Mouse (Mus musculus) forebrain, embryonic 11.5 days (tissue): ENCODE data around the gene Coro2b. TPM values are rescaled to one million over a fixed set of nuclear protein-coding genes. Genes with fewer than 3 reads are reported as not detected.

Experiments
- ATAC-seq: fragments of 200-750 bp; cut with Nextera tagmentation; replicated peaks from 2 replicates; pipeline ENCODE4 v1.8.0; 2017; ENCODE audit warnings: moderate TSS enrichment; ENCODE audit not compliant: low FRiP score
- DNase-seq: peaks from one replicate; pipeline ENCODE4 v3.0.0-alpha.2; 2017; ENCODE audit warnings: low spot score
- H3K27ac ChIP-seq: fragments of 300-500 bp; sonication (generic); 2 replicates; pipeline ENCODE4 v1.5.1; 2014; ENCODE audit warnings: low read depth, low read length
- H3K27me3 ChIP-seq: fragments of 300-500 bp; sonication (generic); 2 replicates; pipeline ENCODE4 v1.6.1; 2014; ENCODE audit warnings: mild to moderate bottlenecking, low read length, mixed read lengths; ENCODE audit not compliant: control insufficient read depth, insufficient read depth
- H3K36me3 ChIP-seq: fragments of 300-500 bp; sonication (generic); 2 replicates; pipeline ENCODE4 v1.6.1; 2014; ENCODE audit warnings: mild to moderate bottlenecking, low read length, moderate library complexity, mixed read lengths; ENCODE audit not compliant: control insufficient read depth, insufficient read depth
- H3K4me1 ChIP-seq: fragments of 300-500 bp; sonication (generic); replicated peaks from 2 replicates; pipeline ENCODE4 v1.6.1; 2014; ENCODE audit warnings: low read length, mixed read lengths; ENCODE audit not compliant: control insufficient read depth, insufficient read depth
- H3K4me2 ChIP-seq: fragments of 300-500 bp; sonication (generic); 2 replicates; pipeline ENCODE4 v1.6.1; 2014; ENCODE audit warnings: low read depth, mild to moderate bottlenecking, low read length, moderate library complexity, mixed read lengths; ENCODE audit not compliant: severe bottlenecking
- H3K4me3 ChIP-seq: fragments of 300-500 bp; sonication (generic); 2 replicates; pipeline ENCODE4 v1.5.1; 2014; ENCODE audit warnings: low read depth, low read length
- H3K9ac ChIP-seq: fragments of 300-500 bp; sonication (generic); 2 replicates; pipeline ENCODE4 v1.6.1; 2014; ENCODE audit warnings: low read length
- H3K9me3 ChIP-seq: fragments of 300-500 bp; sonication (generic); 2 replicates; pipeline ENCODE4 v1.6.1; 2016; ENCODE audit warnings: low read length, mixed read lengths; ENCODE audit not compliant: control insufficient read depth
- WGBS: fragments of 180-500 bp; shearing (Covaris S2); extraction: QIAGEN DNeasy Blood & Tissue Kit; methylation state at CpG from one replicate; pipeline ENCODE4 v1.1.7; 2014; 5-methylcytosine and 5-hydroxymethylcytosine counted together
- polyA plus RNA-seq: library from polyadenylated mRNA; unstranded; fragments of >200 nt; fragmentation: Nextera tagmentation; extraction: Ambion mirVana; gene quantifications from 2 replicates; pipeline ENCODE4 v1.2.1, GENCODE M21; 2014

The Coro2b gene
- polyA plus RNA-seq, 1 experiment from 2014 or later: 24.0 TPM

- 81% methylated on average over 2 of the region's 2 CpGs for WGBS
- no peak overlapping the region for H3K27ac ChIP-seq
- no peaks in the 10 kb centered on the region for H3K27me3 ChIP-seq
- ATAC-seq: no peak
- H3K4me2 ChIP-seq: no peak overlapping the region
- no peaks in the 10 kb centered on the region for H3K4me1 ChIP-seq
- no peaks in the 10 kb centered on the region for H3K36me3 ChIP-seq
- H3K9ac ChIP-seq: no peak overlapping the region
- no peak overlapping the region for H3K4me3 ChIP-seq
- DNase-seq: no peak
- H3K9me3 ChIP-seq: no peaks in the 10 kb centered on the region
These were observed 34.5 kb downstream of the Coro2b start for GRCm38 (mm10) chr9:62502361-62502760.

DNA sequence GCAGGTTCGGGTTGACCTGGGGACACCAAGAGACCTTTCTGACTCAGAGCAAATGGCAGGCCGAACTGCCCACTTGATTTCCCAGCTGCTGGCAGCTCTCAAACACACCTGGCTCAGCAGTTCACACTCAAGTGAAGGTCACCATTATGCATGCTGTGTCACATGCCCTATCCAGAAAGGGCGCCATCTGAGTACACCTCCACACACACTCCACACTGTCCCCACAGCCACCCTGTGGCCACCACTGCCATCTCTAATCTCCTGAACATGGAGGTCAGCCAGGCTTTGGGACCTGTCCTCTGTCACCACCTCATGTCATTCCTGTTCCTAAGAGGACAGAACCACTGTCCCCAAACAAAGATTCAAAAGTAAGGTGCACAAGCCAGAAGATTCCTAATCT lies 35.3 kb downstream of the Coro2b start:
- Histone ChIP-seq H3K27me3 (no peaks in the 10 kb centered on the region), H3K4me2 (no peak overlapping the region), H3K9me3 (no peaks in the 10 kb centered on the region), H3K9ac (no peak overlapping the region), H3K4me3 (no peak overlapping the region), H3K27ac (no peak overlapping the region), H3K4me1 (no peaks in the 10 kb centered on the region), H3K36me3 (no peaks in the 10 kb centered on the region)
- WGBS: 88% methylated on average over 3 of the region's 3 CpGs
- ATAC-seq: no peak
- no peak for DNase-seq

DNA sequence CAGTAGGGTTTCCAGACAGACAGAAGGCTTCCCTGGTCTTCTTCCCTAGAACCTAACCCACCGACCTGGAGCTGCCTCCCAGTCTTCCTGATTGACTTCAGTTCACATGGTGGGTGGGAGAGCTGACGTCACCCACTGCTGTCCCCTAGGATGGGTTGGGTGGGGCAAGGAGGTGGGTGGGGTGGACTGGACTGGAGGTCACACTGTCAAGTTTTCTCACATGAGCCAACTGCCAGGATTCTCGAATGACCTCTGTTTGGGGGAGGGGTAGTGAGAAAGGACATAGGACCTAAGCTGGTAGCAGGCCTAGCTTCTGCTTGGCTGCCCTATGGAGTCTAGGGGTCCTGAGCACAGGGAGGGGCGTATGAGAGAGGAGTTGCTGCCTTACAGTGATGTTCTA lies 36.8 kb downstream of the Coro2b start:
- DNase-seq (no peak), ATAC-seq (no peak)
- Histone ChIP-seq H3K4me1 (no peaks in the 10 kb centered on the region), H3K36me3 (no peaks in the 10 kb centered on the region), H3K4me2 (no peak overlapping the region), H3K9ac (no peak overlapping the region), H3K27ac (no peak overlapping the region), H3K9me3 (no peaks in the 10 kb centered on the region), H3K27me3 (no peaks in the 10 kb centered on the region), H3K4me3 (no peak overlapping the region)
- 78% methylated on average over 4 of the region's 4 CpGs for WGBS

DNA sequence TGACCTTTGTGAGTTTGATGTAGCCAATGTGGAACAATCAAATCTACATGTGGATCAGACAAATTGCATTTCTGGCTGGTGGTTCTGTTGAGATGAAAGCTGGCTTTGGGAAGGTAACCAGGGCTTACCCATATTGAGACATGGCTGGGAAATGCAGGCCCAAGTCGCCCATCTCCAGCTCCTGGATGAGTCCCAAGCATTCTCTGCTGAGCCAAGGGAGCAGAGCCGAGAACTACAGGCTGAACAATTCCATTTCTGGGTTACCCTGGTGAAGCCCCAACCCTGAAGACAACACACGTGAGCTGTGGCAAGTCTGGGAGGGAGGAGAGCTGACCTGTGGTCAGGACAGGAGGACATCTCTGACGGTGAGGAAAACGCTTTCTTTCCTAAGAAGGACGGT lies 37.9 kb downstream of the Coro2b start:
- Histone ChIP-seq H3K9ac (no peak overlapping the region), H3K27ac (no peak overlapping the region), H3K36me3 (no peaks in the 10 kb centered on the region), H3K4me3 (no peak overlapping the region), H3K9me3 (no peaks in the 10 kb centered on the region), H3K27me3 (no peaks in the 10 kb centered on the region), H3K4me1 (no peaks in the 10 kb centered on the region), H3K4me2 (no peak overlapping the region)
- DNase-seq (no peak), ATAC-seq (no peak)
- WGBS: 88% methylated on average over 6 of the region's 6 CpGs

- Histone ChIP-seq H3K36me3 (no peaks in the 10 kb centered on the region), H3K27me3 (no peaks in the 10 kb centered on the region), H3K4me2 (no peak overlapping the region), H3K4me3 (no peak overlapping the region), H3K27ac (no peak overlapping the region), H3K9me3 (no peaks in the 10 kb centered on the region), H3K4me1 (no peaks in the 10 kb centered on the region; the same call in 1 of the 2 replicates), H3K9ac (no peak overlapping the region)
- DNase-seq: no peak
- no peak for ATAC-seq
- 73% methylated on average over 18 of the region's 18 CpGs for WGBS
These were observed 39.4 kb downstream of the Coro2b start for GRCm38 (mm10) chr9:62497135-62498092.

- 78% methylated on average over 6 of the region's 6 CpGs for WGBS
These were observed 44.4 kb downstream of the Coro2b start for GRCm38 (mm10) chr9:62492306-62492990.

DNA sequence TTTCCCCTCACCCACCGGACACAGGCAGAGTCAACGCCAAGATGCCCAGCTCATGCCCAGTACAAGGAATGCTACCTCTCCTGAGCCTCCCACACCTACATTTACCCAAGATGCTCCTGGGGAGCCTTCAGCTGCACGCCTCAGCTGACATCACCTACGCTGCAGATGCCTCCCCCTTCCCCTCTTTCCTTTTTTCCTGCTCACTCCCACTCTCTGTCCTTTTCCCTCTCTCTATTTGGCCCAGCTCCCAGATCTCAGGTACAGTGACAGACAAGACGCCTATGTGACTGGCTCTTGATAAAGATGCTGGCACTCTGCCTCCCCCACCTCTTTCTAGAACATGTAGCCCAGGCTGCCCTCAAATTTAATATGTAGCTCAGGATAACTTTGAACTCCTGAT lies 45.2 kb downstream of the Coro2b start:
- no peak overlapping the region for H3K4me2 ChIP-seq
- no peaks in the 10 kb centered on the region for H3K36me3 ChIP-seq
- H3K4me1 ChIP-seq: no peaks in the 10 kb centered on the region; the same call in 1 of the 2 replicates
- no peaks in the 10 kb centered on the region for H3K9me3 ChIP-seq
- H3K4me3 ChIP-seq: no peak overlapping the region
- ATAC-seq (no peak), DNase-seq (no peak)
- H3K27ac ChIP-seq: no peak overlapping the region
- no peaks in the 10 kb centered on the region for H3K27me3 ChIP-seq
- 94% methylated on average over 5 of the region's 5 CpGs for WGBS
- no peak overlapping the region for H3K9ac ChIP-seq

More at GRCm38 (mm10) chr9:62492306-62492990, 44.4 kb downstream of the Coro2b start:
- Histone ChIP-seq H3K4me1 (no peaks in the 10 kb centered on the region; the same call in 1 of the 2 replicates), H3K4me3 (no peak overlapping the region), H3K27ac (no peak overlapping the region), H3K27me3 (no peaks in the 10 kb centered on the region), H3K4me2 (no peak overlapping the region), H3K36me3 (no peaks in the 10 kb centered on the region), H3K9ac (no peak overlapping the region), H3K9me3 (no peaks in the 10 kb centered on the region)
- no peak for ATAC-seq
- DNase-seq: no peak

DNA sequence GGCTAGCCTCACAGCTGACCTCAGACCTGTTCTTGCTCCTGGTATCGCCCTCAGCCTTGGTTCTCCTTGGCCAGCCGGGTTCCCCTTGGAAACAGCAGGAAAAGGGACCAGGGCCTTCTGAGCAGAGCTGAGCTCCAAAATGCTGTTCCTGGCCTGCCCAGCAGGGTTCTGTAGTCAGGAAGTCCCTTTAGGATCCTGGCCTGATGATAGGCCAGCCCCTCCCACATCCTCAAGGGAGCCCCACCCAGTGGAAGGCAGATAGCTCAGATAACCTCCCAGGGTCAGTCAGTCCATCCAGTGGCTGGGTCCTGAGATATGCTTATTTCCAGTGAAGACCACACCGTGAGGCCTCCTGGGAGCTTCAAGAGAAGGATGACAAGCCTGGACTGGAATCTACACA lies 45.7 kb downstream of the Coro2b start:
- no peak overlapping the region for H3K27ac ChIP-seq
- DNase-seq: no peak
- 66% methylated on average over 3 of the region's 3 CpGs for WGBS
- H3K9me3 ChIP-seq: no peaks in the 10 kb centered on the region
- H3K9ac ChIP-seq: no peak overlapping the region
- H3K4me2 ChIP-seq: no peak overlapping the region
- H3K36me3 ChIP-seq: no peaks in the 10 kb centered on the region
- no peak for ATAC-seq
- H3K27me3 ChIP-seq: no peaks in the 10 kb centered on the region
- no peaks in the 10 kb centered on the region; the same call in 1 of the 2 replicates for H3K4me1 ChIP-seq
- no peak overlapping the region for H3K4me3 ChIP-seq
